Mouse (Mus musculus) megakaryocyte, embryonic 14.5 days (primary cell): Measurements from ENCODE around the gene Trabd2b.

ENCODE experiments used
- FLI1 ChIP-seq: IDR thresholded peaks from 2 replicates; pipeline ENCODE4 v1.6.1; 2012; ENCODE audit warnings: low read length, inconsistent platforms, mixed read lengths
- GATA1 ChIP-seq: IDR thresholded peaks from 3 replicates; pipeline ENCODE4 v1.6.1; 2012; ENCODE audit warnings: mixed read lengths, low read length, inconsistent platforms, borderline replicate concordance

- no peak for TF ChIP-seq GATA1
- TF ChIP-seq FLI1, result no peak
Observed at GRCm38 (mm10) chr4:114442186-114442585, 35.7 kb downstream of the Trabd2b start.
